ENCODE assay signal across 7 mouse cellular contexts in the genomic region with DNA sequence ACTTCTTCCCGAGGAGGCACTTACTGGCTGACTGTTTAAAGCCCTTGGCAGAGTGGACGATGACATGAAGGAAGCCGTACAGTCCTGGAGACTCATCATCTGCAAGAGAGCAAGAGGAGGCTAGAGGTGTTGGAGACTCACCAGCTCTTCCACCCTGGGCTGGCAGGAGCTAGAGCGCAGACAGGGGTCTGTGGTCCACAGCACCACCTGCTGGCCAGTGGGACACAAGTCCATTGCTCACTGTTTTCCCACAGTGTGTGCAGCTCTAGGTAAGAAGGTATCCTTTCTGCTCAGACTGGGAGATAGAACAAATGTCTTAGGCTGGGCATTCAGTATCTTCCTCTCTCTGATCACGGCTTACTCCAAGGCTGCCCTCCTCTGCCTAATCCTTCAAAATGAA. TPM values are rescaled to one million over a fixed set of nuclear protein-coding genes. Genes with fewer than 3 reads are reported as not detected.
DNase-seq lines count a peak whose midpoint lies in the region; ATAC-seq and TF ChIP-seq lines count a peak whose summit lies in the region.

No protein-coding gene starts in this region.

- H3K4me1 ChIP-seq in ES-E14 (ENCODE audit: control insufficient read depth in 2 of 2, insufficient read depth in 2 of 2, low read length in 2 of 2, poor library complexity in 1 of 2) = peaks cover 0 to 9% of the 10 kb centered on the region in 2 experiments; a peak in 1 of 4 replicates
- no peaks in the 10 kb centered on the region for H3K4me1 ChIP-seq in heart, postnatal 0 days (ENCODE audit: control insufficient read depth, insufficient read depth)

- DNase-seq in ES-E14 (ENCODE audit: low read depth, low spot score) = peak; percentile 62
- peak; percentile 68 for DNase-seq in adrenal gland, adult 2 months
- DNase-seq in embryo, embryonic 11.5 days (ENCODE audit: low read depth, low spot score) = peak; percentile 73
- peak; percentile 77 for DNase-seq in heart, postnatal 0 days (ENCODE audit: low spot score)
- DNase-seq in layer of hippocampus, adult 2 months (ENCODE audit: low spot score in 2 of 2) = peak in 1 of 2 experiments; percentile 69
- DNase-seq in spleen, adult 12 weeks (ENCODE audit: low spot score) = peak; percentile 30

- no peak overlapping the region for H3K9ac ChIP-seq in ES-E14 (ENCODE audit: insufficient read depth, low read depth, low read length, poor library complexity, severe bottlenecking)
- no peak overlapping the region for H3K9ac ChIP-seq in heart, postnatal 0 days (replicated peaks; ENCODE audit: low read depth, low read length)

- no peaks in the 10 kb centered on the region for H3K27me3 ChIP-seq in heart, postnatal 0 days (ENCODE audit: control insufficient read depth, insufficient read depth, low read length)

- no peak overlapping the region for H3K27ac ChIP-seq in ES-E14 (ENCODE audit: insufficient read depth, low read depth, low read length, poor library complexity, severe bottlenecking)
- H3K27ac ChIP-seq in heart, postnatal 0 days (ENCODE audit: low read depth) = no peak overlapping the region
- H3K27ac ChIP-seq in layer of hippocampus, adult 2 months = no peak overlapping the region

- TF ChIP-seq EP300 in heart, postnatal 0 days (IDR thresholded peaks at IDR 0.05; ENCODE audit: low read depth) = no peak

- peak; percentile 77 for ATAC-seq in heart, postnatal 0 days (ENCODE audit: insufficient read depth, low read depth)
- ATAC-seq in megakaryocyte, adult 5-6 weeks (ENCODE audit: poor library complexity, severe bottlenecking) = peak; percentile 39; the same call in 1 of the 2 replicates

- in situ Hi-C loops in ES-E14 (cut with MboI; ENCODE audit: low sequenced_read_pairs in 2 of 2, unreplicated experiment in 2 of 2) = no loop called here

- peaks cover 43% of the 10 kb centered on the region for H3K36me3 ChIP-seq in ES-E14 (ENCODE audit: control insufficient read depth, insufficient read depth, low read length, poor library complexity, severe bottlenecking)
- peaks cover 51% of the 10 kb centered on the region for H3K36me3 ChIP-seq in heart, postnatal 0 days (replicated peaks; ENCODE audit: control insufficient read depth, insufficient read depth, low read length)

- no peak overlapping the region for H3K4me2 ChIP-seq in heart, postnatal 0 days (ENCODE audit: low read depth, low read length)

- no peaks in the 10 kb centered on the region for H3K9me3 ChIP-seq in ES-E14 (ENCODE audit: control insufficient read depth, insufficient read depth, low read depth, low read length)
- H3K9me3 ChIP-seq in heart, postnatal 0 days (replicated peaks; ENCODE audit: control insufficient read depth, low read length) = no peaks in the 10 kb centered on the region

- H3K4me3 ChIP-seq in ES-E14 (ENCODE audit: insufficient read depth in 1 of 2, low read depth in 1 of 2, low read length in 2 of 2, poor library complexity in 1 of 2, severe bottlenecking in 1 of 2) = no peak overlapping the region
- no peak overlapping the region for H3K4me3 ChIP-seq in heart, postnatal 0 days (ENCODE audit: low read depth, low read length)
- no peak overlapping the region for H3K4me3 ChIP-seq in layer of hippocampus, adult 2 months

- 52% methylated on average over 5 of the region's 5 CpGs for WGBS in heart, postnatal 0 days

- peak; percentile 95 for TF ChIP-seq CTCF in heart, postnatal 0 days (IDR thresholded peaks at IDR 0.05; ENCODE audit: low read depth)
- TF ChIP-seq CTCF in layer of hippocampus, adult 2 months (conservative IDR thresholded peaks at IDR 0.05) = peak; percentile 91

TF ChIP-seq in ES-E14, 5 proteins besides CTCF, POLR2A, EP300 and RAD21:
- peak; percentile 14; the same call in 1 of the 2 replicates for TF ChIP-seq ZC3H11A (IDR thresholded peaks at IDR 0.05; ENCODE audit: borderline replicate concordance, low read depth, low read length)
- no peak for TF ChIP-seq CHD2 (IDR thresholded peaks at IDR 0.05; ENCODE audit: low read depth, low read length)

RNA-seq across cellular contexts. Expression of a gene that starts 47.7 kb away (rescaled TPM):
- 72.1 and 74.5 TPM in 2 replicates for total RNA-seq in ES-E14 (2012; rRNA removed)
- total RNA-seq in adrenal gland, adult 2 months (2021) = 10 to 100 TPM; 37.9 to 53.7 TPM
- polyA plus RNA-seq in adrenal gland, adult 2 months (2012; rRNA removed) = 13.8 and 21.4 TPM in 2 replicates
- total RNA-seq in heart, postnatal 0 days (2014; rRNA removed; ENCODE audit: low replicate concordance) = 20.1 and 42.8 TPM in 2 replicates
- polyA plus RNA-seq in heart, postnatal 0 days (2015; fragmentation: Nextera tagmentation; extraction: Ambion mirVana) = 90.5 and 99.9 TPM in 2 replicates
- total RNA-seq in layer of hippocampus, adult 2 months (2021) = 10 to 100 TPM; 28.6 to 29.4 TPM
- total RNA-seq in megakaryocyte, adult 5-6 weeks (2015) = 10.5 and 11.0 TPM in 2 replicates
- 6.5 and 10.3 TPM in 2 replicates for total RNA-seq in megakaryocyte, adult 5-6 weeks (2017)

RNA-seq across cellular contexts. Expression of a gene that starts 55.6 kb away (rescaled TPM):
- total RNA-seq in ES-E14 (2012; rRNA removed) = 42.5 and 48.0 TPM in 2 replicates
- total RNA-seq in adrenal gland, adult 2 months (2021) = 10 to 100 TPM; 28.9 to 31.6 TPM
- 21.5 and 25.2 TPM in 2 replicates for polyA plus RNA-seq in adrenal gland, adult 2 months (2012; rRNA removed)
- total RNA-seq in heart, postnatal 0 days (2014; rRNA removed; ENCODE audit: low replicate concordance) = 35.6 and 50.7 TPM in 2 replicates
- polyA plus RNA-seq in heart, postnatal 0 days (2015; fragmentation: Nextera tagmentation; extraction: Ambion mirVana) = 10.6 TPM in 2 replicates
- total RNA-seq in layer of hippocampus, adult 2 months (2021) = 10 to 100 TPM; 11.6 to 12.2 TPM
- 9.4 and 15.1 TPM in 2 replicates for total RNA-seq in megakaryocyte, adult 5-6 weeks (2015)
- 8.7 and 12.3 TPM in 2 replicates for total RNA-seq in megakaryocyte, adult 5-6 weeks (2017)
